Mouse (Mus musculus) testis, postnatal 10 days (tissue): ENCODE data around the gene Actr5.

Experiments used
- DNase-seq: peaks from one replicate; pipeline ENCODE4 v3.0.0; 2021; ENCODE audit warnings: low spot score

The Actr5 gene

GRCm38 (mm10) chr2:158614418-158614955 is 10.2 kb upstream of the Actr5 start:
- no peak for DNase-seq

GRCm38 (mm10) chr2:158615161-158615680 is 9.5 kb upstream of the Actr5 start:
- DNase-seq, result no peak

- DNase-seq, result no peak
Measured at GRCm38 (mm10) chr2:158615702-158616101, 9.0 kb upstream of the Actr5 start.

- DNase-seq, result no peak
Measured at GRCm38 (mm10) chr2:158616296-158616695, 8.4 kb upstream of the Actr5 start.

GRCm38 (mm10) chr2:158616790-158617189 is 7.9 kb upstream of the Actr5 start:
- DNase-seq, result no peak

- peak; percentile 55 for DNase-seq
Measured at GRCm38 (mm10) chr2:158625231-158625630, 543 bp downstream of the Actr5 start.

- DNase-seq, result no peak
Measured at GRCm38 (mm10) chr2:158625697-158626096, 1.0 kb downstream of the Actr5 start.

GRCm38 (mm10) chr2:158628858-158629257 is 4.2 kb downstream of the Actr5 start:
- DNase-seq, result no peak

GRCm38 (mm10) chr2:158629414-158629813 is 4.7 kb downstream of the Actr5 start:
- no peak for DNase-seq

- no peak for DNase-seq
Measured at GRCm38 (mm10) chr2:158631873-158632272, 7.2 kb downstream of the Actr5 start.

- DNase-seq, result peak; percentile 72
Measured at GRCm38 (mm10) chr2:158641869-158642268, 17.2 kb downstream of the Actr5 start.

GRCm38 (mm10) chr2:158642587-158642986 is 17.9 kb downstream of the Actr5 start:
- DNase-seq, result no peak

GRCm38 (mm10) chr2:158643791-158644190 is 19.1 kb downstream of the Actr5 start:
- DNase-seq, result no peak

- no peak for DNase-seq
Measured at GRCm38 (mm10) chr2:158651159-158651908, 26.6 kb downstream of the Actr5 start.

GRCm38 (mm10) chr2:158652985-158653384 is 28.3 kb downstream of the Actr5 start:
- peak; percentile 88 for DNase-seq

- no peak for DNase-seq
Measured at GRCm38 (mm10) chr2:158654717-158655116, 30.0 kb downstream of the Actr5 start.

GRCm38 (mm10) chr2:158655806-158656205 is 31.1 kb downstream of the Actr5 start:
- no peak for DNase-seq

- DNase-seq, result peak; percentile 49
Measured at GRCm38 (mm10) chr2:158658822-158659221, 34.1 kb downstream of the Actr5 start.

GRCm38 (mm10) chr2:158659346-158659745 is 34.7 kb downstream of the Actr5 start:
- no peak for DNase-seq

- DNase-seq, result no peak
Measured at GRCm38 (mm10) chr2:158665098-158665497, 40.4 kb downstream of the Actr5 start, which contains the start of gene Ppp1r16b. Ppp1r16b (plus strand) TSS chr2:158665398.

- DNase-seq, result no peak
Measured at GRCm38 (mm10) chr2:158666071-158666800, 41.5 kb downstream of the Actr5 start.

GRCm38 (mm10) chr2:158667022-158667670 is 42.5 kb downstream of the Actr5 start:
- DNase-seq, result peak; percentile 72
